Mouse (Mus musculus) heart, embryonic 16.5 days (tissue): Measurements from ENCODE around the gene Tbc1d30. TPM values are rescaled to one million over a fixed set of nuclear protein-coding genes. Genes with fewer than 3 reads are reported as not detected.
A peak's percentile ranks its signal among the peaks of the same experiment; 100 is the strongest.

Experiments
- ATAC-seq: fragments of 200-750 bp; cut with Nextera tagmentation; replicated peaks from 2 replicates; pipeline ENCODE4 v1.8.0; 2017; ENCODE audit warnings: moderate number of reproducible peaks; ENCODE audit not compliant: insufficient read depth, low FRiP score; ENCODE audit errors: extremely low read depth
- H3K27ac ChIP-seq: fragments of 300-500 bp; sonication (generic); 2 replicates; pipeline ENCODE4 v1.5.1; 2014; ENCODE audit warnings: mild to moderate bottlenecking, low read length, control low read depth, moderate library complexity
- H3K27me3 ChIP-seq: fragments of 300-500 bp; sonication (generic); 2 replicates; pipeline ENCODE4 v1.6.1; 2014; ENCODE audit warnings: low read length, mixed read lengths; ENCODE audit not compliant: control insufficient read depth, insufficient read depth
- H3K36me3 ChIP-seq: fragments of 300-500 bp; sonication (generic); 2 replicates; pipeline ENCODE4 v1.6.1; 2014; ENCODE audit not compliant: control insufficient read depth, insufficient read depth
- H3K4me1 ChIP-seq: fragments of 300-500 bp; sonication (generic); 2 replicates; pipeline ENCODE4 v1.6.1; 2014; ENCODE audit warnings: low read length, mixed read lengths; ENCODE audit not compliant: control insufficient read depth, insufficient read depth
- H3K4me2 ChIP-seq: fragments of 300-500 bp; sonication (generic); 2 replicates; pipeline ENCODE4 v1.6.1; 2014; ENCODE audit warnings: low read depth, mild to moderate bottlenecking, control low read depth, low read length
- H3K4me3 ChIP-seq: fragments of 300-500 bp; sonication (generic); 2 replicates; pipeline ENCODE4 v1.5.1; 2014; ENCODE audit warnings: mild to moderate bottlenecking, control low read depth, low read length
- H3K9ac ChIP-seq: fragments of 300-500 bp; sonication (generic); 2 replicates; pipeline ENCODE4 v1.6.1; 2014; ENCODE audit warnings: low read length, control low read depth
- H3K9me3 ChIP-seq: fragments of 300-500 bp; sonication (generic); replicated peaks from 2 replicates; pipeline ENCODE4 v1.6.1; 2016; ENCODE audit warnings: low read length; ENCODE audit not compliant: control insufficient read depth
- WGBS: fragments of 180-500 bp; shearing (Covaris S2); extraction: QIAGEN DNeasy Blood & Tissue Kit; methylation state at CpG from one replicate; pipeline ENCODE4 v1.1.7; 2014; 5-methylcytosine and 5-hydroxymethylcytosine counted together
- polyA plus RNA-seq: library from polyadenylated mRNA; unstranded; fragments of >200 nt; fragmentation: Nextera tagmentation; extraction: Ambion mirVana; gene quantifications from 2 replicates; pipeline ENCODE4 v1.2.1, GENCODE M21; 2015

The Tbc1d30 gene
- polyA plus RNA-seq, 1 experiment from 2014 or later = 1.2 TPM

- H3K27me3 ChIP-seq = peaks cover 42% of the 10 kb centered on the region
- H3K4me3 ChIP-seq = peak overlapping the region; percentile 62
- H3K9me3 ChIP-seq = no peaks in the 10 kb centered on the region
- ATAC-seq = peak; percentile 78
- 1% methylated on average over 76 of the region's 77 CpGs for WGBS
- no peak overlapping the region for H3K27ac ChIP-seq
- H3K4me2 ChIP-seq = peak overlapping the region; percentile 93
- H3K4me1 ChIP-seq = peaks cover 11% of the 10 kb centered on the region
- H3K36me3 ChIP-seq = no peaks in the 10 kb centered on the region
- peak overlapping the region; percentile 64 for H3K9ac ChIP-seq
These were observed 40.4 kb downstream of the Tbc1d30 start for GRCm38 (mm10) chr10:121310511-121311221.

- Histone ChIP-seq H3K9me3 (no peaks in the 10 kb centered on the region), H3K27ac (no peak overlapping the region), H3K36me3 (no peaks in the 10 kb centered on the region), H3K27me3 (peaks cover 42% of the 10 kb centered on the region), H3K4me2 (peak overlapping the region; percentile 93), H3K4me1 (peaks cover 9% of the 10 kb centered on the region), H3K4me3 (peak overlapping the region; percentile 62), H3K9ac (peak overlapping the region; percentile 64; the same call in 1 of the 2 replicates)
- ATAC-seq = no peak
- whole genome bisulfite sequencing = 2% methylated on average over 32 of the region's 32 CpGs
These were observed 41.1 kb downstream of the Tbc1d30 start for GRCm38 (mm10) chr10:121309801-121310510.

GRCm38 (mm10) chr10:121309123-121309655 lies 41.9 kb downstream of the Tbc1d30 start:
- Histone ChIP-seq H3K9ac (no peak overlapping the region), H3K27ac (no peak overlapping the region), H3K36me3 (no peaks in the 10 kb centered on the region), H3K4me1 (peaks cover 9% of the 10 kb centered on the region), H3K27me3 (peaks cover 42% of the 10 kb centered on the region), H3K4me2 (no peak overlapping the region; the same call in 1 of the 2 replicates), H3K9me3 (no peaks in the 10 kb centered on the region), H3K4me3 (no peak overlapping the region)
- WGBS = 33% methylated on average over 11 of the region's 11 CpGs
- ATAC-seq = no peak

- peaks cover 22% of the 10 kb centered on the region for H3K27me3 ChIP-seq
- no peak overlapping the region for H3K4me3 ChIP-seq
- H3K4me2 ChIP-seq = no peak overlapping the region
- no peak overlapping the region for H3K9ac ChIP-seq
- no peak; the same call in 1 of the 2 replicates for ATAC-seq
- H3K9me3 ChIP-seq = no peaks in the 10 kb centered on the region
- H3K36me3 ChIP-seq = no peaks in the 10 kb centered on the region
- 27% methylated on average over 5 of the region's 5 CpGs for WGBS
- peaks cover 6% of the 10 kb centered on the region for H3K4me1 ChIP-seq
- H3K27ac ChIP-seq = no peak overlapping the region
These were observed 45.6 kb downstream of the Tbc1d30 start for GRCm38 (mm10) chr10:121305441-121305840.

- no peaks in the 10 kb centered on the region for H3K9me3 ChIP-seq
- H3K4me3 ChIP-seq = no peak overlapping the region
- WGBS = 75% methylated on average over 3 of the region's 3 CpGs
- no peak overlapping the region for H3K9ac ChIP-seq
- H3K4me2 ChIP-seq = no peak overlapping the region
- H3K36me3 ChIP-seq = no peaks in the 10 kb centered on the region
- peaks cover 5% of the 10 kb centered on the region; the same call in 1 of the 2 replicates for H3K27me3 ChIP-seq
- ATAC-seq = no peak
- no peak overlapping the region for H3K27ac ChIP-seq
- H3K4me1 ChIP-seq = no peaks in the 10 kb centered on the region
These were observed 47.5 kb downstream of the Tbc1d30 start for GRCm38 (mm10) chr10:121303559-121303958.

GRCm38 (mm10) chr10:121301868-121302267 lies 49.2 kb downstream of the Tbc1d30 start:
- Histone ChIP-seq H3K4me3 (no peak overlapping the region), H3K4me2 (no peak overlapping the region), H3K9ac (no peak overlapping the region), H3K36me3 (no peaks in the 10 kb centered on the region), H3K4me1 (peaks cover 8% of the 10 kb centered on the region), H3K9me3 (no peaks in the 10 kb centered on the region), H3K27me3 (no peaks in the 10 kb centered on the region), H3K27ac (no peak overlapping the region)
- WGBS = 78% methylated on average over 14 of the region's 14 CpGs
- ATAC-seq = no peak

- Histone ChIP-seq H3K27ac (no peak overlapping the region), H3K36me3 (no peaks in the 10 kb centered on the region), H3K9ac (no peak overlapping the region), H3K4me1 (peaks cover 8% of the 10 kb centered on the region), H3K4me2 (no peak overlapping the region), H3K4me3 (no peak overlapping the region), H3K27me3 (no peaks in the 10 kb centered on the region), H3K9me3 (no peaks in the 10 kb centered on the region)
- 75% methylated on average over 7 of the region's 7 CpGs for WGBS
- no peak for ATAC-seq
These were observed 50.4 kb downstream of the Tbc1d30 start for GRCm38 (mm10) chr10:121300659-121301058.

GRCm38 (mm10) chr10:121297054-121297701 lies 53.9 kb downstream of the Tbc1d30 start:
- Histone ChIP-seq H3K4me3 (peak overlapping the region; percentile 43), H3K9ac (peak overlapping the region; percentile 43), H3K27me3 (no peaks in the 10 kb centered on the region), H3K36me3 (no peaks in the 10 kb centered on the region), H3K27ac (no peak overlapping the region), H3K9me3 (no peaks in the 10 kb centered on the region; the same call in 1 of the 2 replicates), H3K4me2 (peak overlapping the region; percentile 75), H3K4me1 (peaks cover 14% of the 10 kb centered on the region)
- peak; percentile 82 for ATAC-seq
- WGBS = 20% methylated on average over 25 of the region's 25 CpGs
